Mouse (Mus musculus) MEL (cell line): ENCODE data around the gene Syne4. TPM values are rescaled to one million over a fixed set of nuclear protein-coding genes. Genes with fewer than 3 reads are reported as not detected.

Experiments used
- DNase-seq: peaks from one replicate; pipeline ENCODE4 v3.0.0; 2011; ENCODE audit warnings: low read depth, low spot score
- H3K27ac ChIP-seq: 2 replicates; pipeline ENCODE4 v1.5.1; 2012; ENCODE audit warnings: low read depth, mild to moderate bottlenecking, control low read depth, low read length, moderate library complexity; ENCODE audit not compliant: control insufficient read depth
- H3K27me3 ChIP-seq, 2 experiments: fragments of 150-350 bp in 1 of 2; sonication (generic) in 1 of 2; 2 replicates each; pipeline ENCODE4 v1.6.1; 2012; ENCODE audit warnings: low read length in 2 of 2, mild to moderate bottlenecking in 2 of 2, improper control_type of control experiment in 1 of 2, moderate library complexity in 1 of 2; ENCODE audit not compliant: insufficient read depth in 2 of 2, control insufficient read depth in 1 of 2
- H3K36me3 ChIP-seq, 2 experiments: 2 replicates each; pipeline ENCODE4 v1.6.1; 2012 to 2014; ENCODE audit warnings: low read length in 2 of 2, improper control_type of control experiment in 1 of 2, inconsistent platforms in 1 of 2, mild to moderate bottlenecking in 1 of 2; ENCODE audit not compliant: insufficient read depth in 2 of 2, control insufficient read depth in 1 of 2
- H3K4me1 ChIP-seq, 2 experiments: fragments of 150-350 bp in 1 of 2; sonication (generic) in 1 of 2; 2 replicates each; pipeline ENCODE4 v1.6.1; 2012; ENCODE audit warnings: low read length in 2 of 2, improper control_type of control experiment in 1 of 2, mild to moderate bottlenecking in 1 of 2; ENCODE audit not compliant: insufficient read depth in 2 of 2, control insufficient read depth in 1 of 2
- H3K4me3 ChIP-seq, 2 experiments: fragments of 150-350 bp in 1 of 2; sonication (generic) in 1 of 2; 2 replicates each; pipeline ENCODE4 v1.5.1; 2012; ENCODE audit warnings: low read depth in 2 of 2, low read length in 2 of 2, mild to moderate bottlenecking in 2 of 2, moderate library complexity in 2 of 2, control low read depth in 1 of 2, improper control_type of control experiment in 1 of 2; ENCODE audit not compliant: control insufficient read depth in 1 of 2, insufficient read depth in 1 of 2
- H3K79me2 ChIP-seq: 2 replicates; pipeline ENCODE4 v1.6.1; 2012; ENCODE audit warnings: mild to moderate bottlenecking, low read length, moderate library complexity; ENCODE audit not compliant: control insufficient read depth, poor library complexity, insufficient read depth
- H3K9ac ChIP-seq: 2 replicates; pipeline ENCODE4 v1.6.1; 2012; ENCODE audit warnings: low read depth, mild to moderate bottlenecking, control low read depth, low read length, moderate library complexity; ENCODE audit not compliant: control insufficient read depth, poor library complexity, severe bottlenecking
- H3K9me3 ChIP-seq: fragments of 150-350 bp; sonication (generic); replicated peaks from 2 replicates; pipeline ENCODE4 v1.6.1; 2012; ENCODE audit warnings: mild to moderate bottlenecking, low read length, improper control_type of control experiment, moderate library complexity; ENCODE audit not compliant: insufficient read depth
- BHLHE40 ChIP-seq: IDR thresholded peaks from 2 replicates; pipeline ENCODE4 v1.6.1; 2012; ENCODE audit warnings: low read depth, mild to moderate bottlenecking, inconsistent platforms, low read length, improper control_type of control experiment, borderline replicate concordance
- CHD1 ChIP-seq: IDR thresholded peaks from 2 replicates; pipeline ENCODE4 v1.6.1; 2012; ENCODE audit warnings: low read depth, mild to moderate bottlenecking, inconsistent platforms, low read length, improper control_type of control experiment
- E2F4 ChIP-seq: IDR thresholded peaks from 2 replicates; pipeline ENCODE4 v1.6.1; 2011; ENCODE audit warnings: low read depth, low read length, improper control_type of control experiment, borderline replicate concordance
- ELF1 ChIP-seq: IDR thresholded peaks from 2 replicates; pipeline ENCODE4 v1.6.1; 2014; ENCODE audit warnings: low read depth, mild to moderate bottlenecking, inconsistent platforms, low read length, improper control_type of control experiment, moderate library complexity
- EP300 ChIP-seq, 2 experiments: IDR thresholded peaks; 2 replicates each; pipeline ENCODE4 v1.6.1; 2011; ENCODE audit warnings: improper control_type of control experiment in 2 of 2, low read length in 2 of 2, low read depth in 1 of 2, mild to moderate bottlenecking in 1 of 2
- ETS1 ChIP-seq: IDR thresholded peaks from 2 replicates; pipeline ENCODE4 v1.6.1; 2012; ENCODE audit warnings: low read depth, mild to moderate bottlenecking, inconsistent platforms, low read length, improper control_type of control experiment, moderate library complexity
- GABPA ChIP-seq: IDR thresholded peaks from 2 replicates; pipeline ENCODE4 v1.6.1; 2012; ENCODE audit warnings: low read depth, mild to moderate bottlenecking, inconsistent platforms, low read length, improper control_type of control experiment, moderate library complexity
- HCFC1 ChIP-seq: IDR thresholded peaks from 2 replicates; pipeline ENCODE4 v1.6.1; 2012; ENCODE audit warnings: low read depth, mild to moderate bottlenecking, inconsistent platforms, low read length, improper control_type of control experiment, moderate library complexity
- KAT2A ChIP-seq: conservative IDR thresholded peaks from 2 replicates; pipeline ENCODE4 v1.6.1; 2012; ENCODE audit warnings: low read depth, low read length, improper control_type of control experiment, inconsistent platforms
- MAX ChIP-seq: IDR thresholded peaks from 2 replicates; pipeline ENCODE4 v1.6.1; 2011; ENCODE audit warnings: low read length, improper control_type of control experiment
- MAZ ChIP-seq: IDR thresholded peaks from 2 replicates; pipeline ENCODE4 v1.6.1; 2012; ENCODE audit warnings: low read depth, mild to moderate bottlenecking, inconsistent platforms, low read length, improper control_type of control experiment
- MEF2A ChIP-seq: IDR thresholded peaks from 2 replicates; pipeline ENCODE4 v1.6.1; 2014; ENCODE audit warnings: low read depth, mild to moderate bottlenecking, inconsistent platforms, low read length, improper control_type of control experiment; ENCODE audit not compliant: poor library complexity, insufficient replicate concordance, severe bottlenecking; ENCODE audit errors: extremely low read depth
- MXI1 ChIP-seq: IDR thresholded peaks from 2 replicates; pipeline ENCODE4 v1.6.1; 2011; ENCODE audit warnings: mild to moderate bottlenecking, low read depth, low read length, improper control_type of control experiment
- NELFE ChIP-seq: IDR thresholded peaks from 2 replicates; pipeline ENCODE4 v1.6.1; 2011; ENCODE audit warnings: low read depth, low read length, improper control_type of control experiment
- POLR2A ChIP-seq, 2 experiments: IDR thresholded peaks; 2 replicates each; pipeline ENCODE4 v1.6.1; 2011 to 2012; ENCODE audit warnings: low read length in 2 of 2, mild to moderate bottlenecking in 2 of 2, control low read depth in 1 of 2, improper control_type of control experiment in 1 of 2, low read depth in 1 of 2, moderate library complexity in 1 of 2; ENCODE audit not compliant: control insufficient read depth in 1 of 2, insufficient read depth in 1 of 2, poor library complexity in 1 of 2
- POLR2AphosphoS2 ChIP-seq: IDR thresholded peaks from 2 replicates; pipeline ENCODE4 v1.6.1; 2011; ENCODE audit warnings: low read length, improper control_type of control experiment
- POLR2AphosphoS5 ChIP-seq: IDR thresholded peaks from 2 replicates; pipeline ENCODE4 v1.6.1; 2012; ENCODE audit warnings: low read depth, borderline replicate concordance, mild to moderate bottlenecking, inconsistent platforms, low read length, moderate library complexity, mixed read lengths
- RAD21 ChIP-seq: IDR thresholded peaks from 2 replicates; pipeline ENCODE4 v1.6.1; 2011; ENCODE audit warnings: mild to moderate bottlenecking, low read depth, low read length, improper control_type of control experiment
- RCOR1 ChIP-seq: IDR thresholded peaks from 2 replicates; pipeline ENCODE4 v1.6.1; 2012; ENCODE audit warnings: low read depth, mild to moderate bottlenecking, inconsistent platforms, low read length, improper control_type of control experiment
- SIN3A ChIP-seq: IDR thresholded peaks from 2 replicates; pipeline ENCODE4 v1.6.1; 2012; ENCODE audit warnings: low read length, improper control_type of control experiment, inconsistent platforms
- TAL1 ChIP-seq: IDR thresholded peaks from 2 replicates; pipeline ENCODE4 v1.6.1; 2012; ENCODE audit warnings: mild to moderate bottlenecking, inconsistent platforms, low read length, moderate library complexity, mixed read lengths
- TCF12 ChIP-seq: IDR thresholded peaks from 2 replicates; pipeline ENCODE4 v1.6.1; 2014; ENCODE audit warnings: low read depth, mild to moderate bottlenecking, inconsistent platforms, low read length, improper control_type of control experiment, moderate library complexity
- UBTF ChIP-seq: IDR thresholded peaks from 2 replicates; pipeline ENCODE4 v1.6.1; 2012; ENCODE audit warnings: low read depth, mild to moderate bottlenecking, inconsistent platforms, low read length, improper control_type of control experiment, moderate library complexity, borderline replicate concordance; ENCODE audit not compliant: insufficient read depth
- USF1 ChIP-seq: IDR thresholded peaks from 2 replicates; pipeline ENCODE4 v1.6.1; 2014; ENCODE audit warnings: low read depth, mild to moderate bottlenecking, inconsistent platforms, low read length, improper control_type of control experiment, moderate library complexity
- USF2 ChIP-seq, 2 experiments: IDR thresholded peaks; 2 replicates each; pipeline ENCODE4 v1.6.1; 2011 to 2012; ENCODE audit warnings: improper control_type of control experiment in 2 of 2, low read length in 2 of 2, borderline replicate concordance in 1 of 2, inconsistent platforms in 1 of 2, low read depth in 1 of 2, mild to moderate bottlenecking in 1 of 2; ENCODE audit not compliant: insufficient read depth in 1 of 2
- ZC3H11A ChIP-seq: IDR thresholded peaks from 2 replicates; pipeline ENCODE4 v1.6.1; 2012; ENCODE audit warnings: low read depth, mild to moderate bottlenecking, inconsistent platforms, low read length, improper control_type of control experiment
- ZMIZ1 ChIP-seq: IDR thresholded peaks from 2 replicates; pipeline ENCODE4 v1.6.1; 2012; ENCODE audit warnings: low read depth, mild to moderate bottlenecking, inconsistent platforms, low read length, improper control_type of control experiment, moderate library complexity
- polyA plus RNA-seq, 2 experiments: library from polyadenylated mRNA; stranded (reverse) in 1 of 2; unstranded in 1 of 2; fragments of >175 nt in 1 of 2; fragments of >200 nt in 1 of 2; gene quantifications; 2 replicates each; pipeline versions ENCODE4 v1.2.1 to v1.2.4; 2012; ENCODE audit warnings: low replicate concordance in 2 of 2, low read depth in 1 of 2; ENCODE audit not compliant: insufficient read length in 2 of 2, insufficient read depth in 1 of 2, missing spikeins in 1 of 2
- total RNA-seq: library from RNA; depleted of rRNA; stranded (reverse); fragments of 300-350 nt; gene quantifications from 2 replicates; pipeline ENCODE4 v1.2.3, GENCODE M21; 2012

Gene Syne4
- total and polyA plus RNA-seq, 3 experiments: 0.31 to 0.82 TPM; not detected in 1

- Histone ChIP-seq H3K4me3 (no peak overlapping the region), H3K9ac (no peak overlapping the region), H3K4me1 (peaks cover 0 to 8% of the 10 kb centered on the region in 2 experiments; a peak in 1 of 4 replicates), H3K27me3 (no peaks in the 10 kb centered on the region), H3K27ac (no peak overlapping the region), H3K9me3 (no peaks in the 10 kb centered on the region), H3K79me2 (peaks cover 10% of the 10 kb centered on the region), H3K36me3 (peaks cover 0 to 11% of the 10 kb centered on the region in 2 experiments; a peak in 2 of 4 replicates)
- TF ChIP-seq BHLHE40: no peak
- TF ChIP-seq ELF1: no peak
- no peak for TF ChIP-seq MXI1
- no peak for TF ChIP-seq NELFE
- TF ChIP-seq UBTF: no peak
- no peak for TF ChIP-seq ETS1
- no peak for TF ChIP-seq E2F4
- TF ChIP-seq USF2 (IDR thresholded peaks at IDR 0.05; ENCODE audit: borderline replicate concordance in 1 of 2, insufficient read depth in 1 of 2, low read depth in 1 of 2, low read length in 2 of 2): no peak
- no peak for TF ChIP-seq POLR2AphosphoS2
- no peak for TF ChIP-seq RCOR1
- TF ChIP-seq HCFC1: no peak
- no peak for TF ChIP-seq MAX
- no peak for TF ChIP-seq TCF12
- no peak for TF ChIP-seq ZC3H11A
- TF ChIP-seq SIN3A: no peak
- TF ChIP-seq POLR2A (IDR thresholded peaks at IDR 0.05; ENCODE audit: control insufficient read depth in 1 of 2, insufficient read depth in 1 of 2, low read depth in 1 of 2, low read length in 2 of 2, poor library complexity in 1 of 2): no peak
- no peak for TF ChIP-seq TAL1
- no peak for TF ChIP-seq MAZ
- DNase-seq: no peak
Observed at GRCm38 (mm10) chr7:30282740-30283139, 31.9 kb upstream of the Syne4 start.

GRCm38 (mm10) chr7:30286701-30287410 is 27.8 kb upstream of the Syne4 start:
- Histone ChIP-seq H3K9ac (no peak overlapping the region), H3K27me3 (no peaks in the 10 kb centered on the region), H3K4me3 (no peak overlapping the region), H3K9me3 (no peaks in the 10 kb centered on the region), H3K4me1 (peaks cover 0 to 3% of the 10 kb centered on the region in 2 experiments; a peak in 1 of 4 replicates), H3K79me2 (no peaks in the 10 kb centered on the region), H3K27ac (no peak overlapping the region), H3K36me3 (peaks cover 0 to 2% of the 10 kb centered on the region in 2 experiments; a peak in 1 of 4 replicates)
- no peak for DNase-seq
- TF ChIP-seq RAD21 (no peak), KAT2A (no peak), POLR2AphosphoS5 (no peak), ZMIZ1 (no peak), USF2 (IDR thresholded peaks at IDR 0.05; ENCODE audit: borderline replicate concordance in 1 of 2, insufficient read depth in 1 of 2, low read depth in 1 of 2, low read length in 2 of 2) (no peak), NELFE (no peak), UBTF (no peak), MXI1 (no peak), MEF2A (no peak), TAL1 (no peak), CHD1 (no peak), USF1 (no peak), E2F4 (no peak), GABPA (no peak), EP300 (IDR thresholded peaks at IDR 0.05; ENCODE audit: low read depth in 1 of 2, low read length in 2 of 2) (no peak)
